Mouse (Mus musculus): ENCODE results near the gene Hcrt. TPM values are rescaled to one million over a fixed set of nuclear protein-coding genes. Genes with fewer than 3 reads are reported as not detected.
A peak's percentile ranks its signal among the peaks of the same experiment; 100 is the strongest.
"Not testable (repeated sequence)": the region's sequence is repeated elsewhere in the genome, so short reads cannot be mapped to it uniquely, and the experiment has no call there.

Hcrt gene
- not detected in 2 replicates for total RNA-seq (2017)

- ATAC-seq (ENCODE audit: extremely low read depth, insufficient number of reproducible peaks, low FRiP score, poor library complexity, severe bottlenecking), result no peak
These were observed at the start of gene Hcrt for GRCm38 (mm10) chr11:100762831-100763230. Hcrt (minus strand) TSS chr11:100762931.

GRCm38 (mm10) chr11:100811132-100811531 is 48.4 kb upstream of the Hcrt start:
- ATAC-seq (ENCODE audit: extremely low read depth, insufficient number of reproducible peaks, low FRiP score, poor library complexity, severe bottlenecking), result no peak

DNA sequence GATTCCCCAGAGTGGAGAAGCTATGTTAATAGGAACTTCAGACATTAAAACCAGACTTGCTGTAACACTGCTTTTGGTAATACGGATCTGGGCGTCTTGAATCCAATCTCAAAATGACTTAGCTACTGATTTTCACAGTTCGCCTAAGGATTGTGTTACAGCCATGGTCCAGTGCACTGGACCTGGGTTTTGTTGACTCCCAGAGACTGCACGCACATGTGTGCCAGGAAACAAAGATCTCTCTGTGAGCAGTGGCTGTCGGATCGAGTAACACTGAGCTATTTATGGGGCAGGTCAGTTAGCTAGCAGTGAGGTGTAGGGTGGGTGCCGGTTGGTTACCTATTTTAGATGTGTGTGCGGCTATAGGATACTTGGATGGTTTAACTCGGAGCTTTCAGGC is 47.8 kb upstream of the Hcrt start:
- no peak for ATAC-seq (ENCODE audit: extremely low read depth, insufficient number of reproducible peaks, low FRiP score, poor library complexity, severe bottlenecking)

DNA sequence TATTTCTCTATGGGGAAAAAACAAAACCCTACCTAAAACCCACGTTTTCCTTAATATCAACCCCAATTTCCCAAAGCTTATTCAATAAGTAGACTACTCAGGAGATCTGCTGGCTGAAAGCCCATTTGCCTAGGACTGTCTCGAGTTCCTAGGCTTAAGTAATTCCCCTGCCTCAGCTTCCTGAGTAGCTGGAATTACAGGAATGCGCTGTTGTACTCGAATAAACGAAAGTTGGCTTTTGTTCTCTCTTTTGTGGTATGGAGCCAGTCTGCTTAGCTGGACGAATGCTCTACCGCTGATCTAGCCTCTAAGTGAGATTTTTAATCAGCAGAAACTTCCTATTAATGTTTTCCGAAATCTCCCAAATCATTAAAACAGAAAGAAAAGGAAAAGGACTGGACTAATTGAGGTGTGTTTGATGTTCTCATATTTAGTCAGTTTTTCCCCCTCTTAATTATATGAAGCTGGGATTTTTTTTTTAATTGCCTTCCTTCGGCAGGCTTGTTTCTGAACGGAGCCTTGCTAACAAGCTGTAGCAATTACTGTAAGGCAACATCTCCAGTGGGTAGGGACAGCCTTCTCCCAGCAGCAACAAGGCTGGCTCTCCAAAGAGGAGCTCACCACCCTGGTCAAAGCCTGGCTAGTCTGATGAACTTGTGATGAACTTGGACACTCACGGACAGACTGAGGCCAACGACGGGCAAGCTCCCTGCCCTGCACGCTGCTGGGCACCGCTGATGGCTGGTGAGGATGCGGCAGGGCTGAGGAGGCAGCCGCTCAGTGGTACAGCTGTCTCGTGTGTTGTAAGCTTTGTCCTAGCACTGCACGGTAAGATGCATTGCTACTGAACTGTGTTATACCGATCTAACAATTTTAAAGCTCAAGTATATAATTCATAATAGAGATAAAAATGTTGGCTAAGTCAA is 43.9 kb upstream of the Hcrt start:
- ATAC-seq (ENCODE audit: extremely low read depth, insufficient number of reproducible peaks, low FRiP score, poor library complexity, severe bottlenecking), result no peak

DNA sequence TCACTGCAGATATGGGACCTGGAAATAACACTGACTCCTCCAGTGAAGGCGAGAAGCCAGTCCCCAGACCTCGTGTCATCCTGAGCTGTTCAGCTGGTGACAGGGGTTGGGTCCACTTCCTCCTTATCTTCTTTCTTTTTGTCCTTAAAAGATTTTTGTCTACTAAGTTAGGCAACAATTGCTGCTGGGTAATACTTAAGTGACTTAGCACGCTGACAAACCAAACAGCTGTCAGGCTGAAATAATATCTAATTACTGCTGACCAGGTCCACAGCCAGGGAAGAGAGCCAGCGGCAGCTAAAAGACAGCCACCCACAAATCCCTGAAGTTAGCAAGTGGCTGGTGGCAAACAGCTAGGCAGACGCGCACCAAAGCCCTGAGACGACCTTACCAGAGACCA is 42.8 kb upstream of the Hcrt start:
- ATAC-seq (ENCODE audit: extremely low read depth, insufficient number of reproducible peaks, low FRiP score, poor library complexity, severe bottlenecking), result no peak

DNA sequence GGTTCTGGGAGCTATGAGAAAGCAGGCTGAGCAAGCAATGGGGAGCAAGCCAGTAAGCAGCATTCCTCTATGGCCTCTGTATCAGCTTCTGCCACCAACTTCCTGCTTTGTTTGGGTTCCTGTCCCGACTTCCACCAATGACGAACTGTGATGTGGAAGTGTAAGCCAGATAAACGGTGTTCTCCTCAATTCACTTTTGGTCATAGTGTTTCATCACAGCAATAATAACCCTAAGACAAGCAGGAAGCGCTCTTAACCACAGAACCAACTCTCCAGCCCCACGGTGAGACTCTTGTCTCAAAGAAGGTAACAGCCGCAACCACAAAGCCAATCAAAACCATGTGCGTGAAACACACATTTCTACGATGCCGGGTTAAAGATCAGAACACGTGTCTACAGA is 41.7 kb upstream of the Hcrt start:
- peak; percentile 53 for ATAC-seq (ENCODE audit: extremely low read depth, insufficient number of reproducible peaks, low FRiP score, poor library complexity, severe bottlenecking)

DNA sequence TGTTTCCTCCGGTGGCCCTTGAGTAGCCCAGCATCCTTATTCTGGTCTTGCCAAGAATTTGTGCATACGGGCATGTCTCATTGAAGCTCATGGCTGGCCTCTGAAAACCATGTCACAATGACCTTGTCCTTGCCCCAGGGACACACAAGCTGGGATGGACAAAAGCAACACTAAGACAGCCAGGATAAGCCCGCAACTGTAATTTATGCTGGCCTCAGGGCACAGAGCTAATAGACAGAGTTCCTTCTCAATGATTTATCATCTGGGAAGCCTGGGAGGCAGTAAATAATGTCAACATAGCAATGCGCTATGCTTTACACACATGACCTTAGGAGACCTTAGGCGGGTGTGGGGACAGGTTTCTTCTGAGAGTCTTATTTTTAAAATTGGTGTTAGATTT is 36.7 kb upstream of the Hcrt start:
- no peak for ATAC-seq (ENCODE audit: extremely low read depth, insufficient number of reproducible peaks, low FRiP score, poor library complexity, severe bottlenecking)

GRCm38 (mm10) chr11:100796585-100796984 is 33.9 kb upstream of the Hcrt start:
- no peak for ATAC-seq (ENCODE audit: extremely low read depth, insufficient number of reproducible peaks, low FRiP score, poor library complexity, severe bottlenecking)

GRCm38 (mm10) chr11:100795386-100795785 is 32.7 kb upstream of the Hcrt start:
- no peak for ATAC-seq (ENCODE audit: extremely low read depth, insufficient number of reproducible peaks, low FRiP score, poor library complexity, severe bottlenecking)

DNA sequence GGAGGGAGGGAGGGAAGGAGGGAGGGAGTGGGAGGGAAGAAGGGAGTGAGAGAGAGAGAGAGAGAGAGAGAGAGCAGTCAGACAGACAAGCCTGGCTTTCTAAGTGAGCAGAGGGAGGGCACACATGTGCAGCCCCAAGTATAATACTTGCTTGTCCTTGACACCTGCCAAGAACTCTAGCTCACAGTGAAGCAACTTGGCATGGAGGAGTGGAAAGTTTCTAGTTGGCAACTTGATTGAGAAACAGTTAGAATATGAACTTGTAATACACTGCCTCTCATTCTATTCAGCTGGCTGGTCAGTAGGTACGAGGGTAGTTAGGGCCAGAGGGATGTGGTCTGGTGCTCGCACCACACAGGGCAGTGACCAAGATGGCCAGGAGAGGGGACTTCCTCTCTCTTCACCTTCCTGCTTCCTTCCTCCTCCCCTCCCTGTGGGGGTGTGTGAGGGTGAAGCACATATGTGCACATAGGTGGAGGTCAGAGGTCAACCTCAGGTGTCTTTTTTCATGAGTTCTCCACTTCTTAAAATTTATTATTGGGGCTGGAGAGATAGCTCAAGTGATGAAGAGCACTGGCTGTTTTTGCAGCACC is 28.8 kb upstream of the Hcrt start:
- ATAC-seq (ENCODE audit: extremely low read depth, insufficient number of reproducible peaks, low FRiP score, poor library complexity, severe bottlenecking), result peak; percentile 23; the same call in 1 of the 2 replicates

DNA sequence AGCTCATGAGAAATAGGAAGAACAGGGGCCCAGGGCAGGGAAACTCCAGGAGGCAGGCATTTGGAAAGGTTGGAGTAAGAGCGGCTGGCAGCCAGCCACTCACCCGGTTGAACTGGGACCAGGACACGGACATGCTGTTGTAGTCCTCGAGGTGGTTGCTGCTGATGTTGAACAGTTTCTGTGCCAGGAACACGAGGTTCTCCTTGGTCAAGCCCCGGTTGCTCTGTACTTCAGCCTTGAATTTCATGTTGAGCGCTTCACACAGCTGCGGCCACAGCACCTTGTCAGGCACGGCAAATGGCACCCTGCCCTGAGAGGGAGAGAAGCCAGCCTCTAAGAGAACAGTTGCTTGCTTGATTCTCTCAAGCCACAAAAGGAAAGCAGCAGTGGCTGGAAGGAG is 27.9 kb upstream of the Hcrt start:
- not testable (repeated sequence) for ATAC-seq (ENCODE audit: extremely low read depth, insufficient number of reproducible peaks, low FRiP score, poor library complexity, severe bottlenecking)

GRCm38 (mm10) chr11:100789702-100790101 is 27.0 kb upstream of the Hcrt start:
- ATAC-seq (ENCODE audit: extremely low read depth, insufficient number of reproducible peaks, low FRiP score, poor library complexity, severe bottlenecking), result no peak

DNA sequence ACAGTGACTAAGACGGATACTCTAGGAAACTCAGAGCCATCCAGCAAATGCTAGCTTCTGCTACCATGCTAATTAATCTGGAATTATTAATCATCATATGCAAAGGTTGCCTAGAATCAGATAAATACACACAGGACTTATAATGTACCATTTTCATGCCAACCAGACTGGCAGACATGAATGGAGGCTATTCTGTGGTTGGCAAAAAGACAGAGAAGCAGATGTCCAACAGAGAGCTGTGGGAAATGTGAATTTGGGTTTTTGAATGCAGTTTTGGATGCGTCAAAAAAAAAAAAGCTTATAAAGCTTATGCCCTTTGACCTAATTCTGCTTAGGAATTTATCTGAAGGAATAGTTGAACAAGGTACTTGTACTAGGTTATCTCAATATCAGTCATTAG is 23.0 kb upstream of the Hcrt start:
- ATAC-seq (ENCODE audit: extremely low read depth, insufficient number of reproducible peaks, low FRiP score, poor library complexity, severe bottlenecking), result no peak

GRCm38 (mm10) chr11:100784286-100784685 is 21.6 kb upstream of the Hcrt start:
- ATAC-seq (ENCODE audit: extremely low read depth, insufficient number of reproducible peaks, low FRiP score, poor library complexity, severe bottlenecking), result no peak

DNA sequence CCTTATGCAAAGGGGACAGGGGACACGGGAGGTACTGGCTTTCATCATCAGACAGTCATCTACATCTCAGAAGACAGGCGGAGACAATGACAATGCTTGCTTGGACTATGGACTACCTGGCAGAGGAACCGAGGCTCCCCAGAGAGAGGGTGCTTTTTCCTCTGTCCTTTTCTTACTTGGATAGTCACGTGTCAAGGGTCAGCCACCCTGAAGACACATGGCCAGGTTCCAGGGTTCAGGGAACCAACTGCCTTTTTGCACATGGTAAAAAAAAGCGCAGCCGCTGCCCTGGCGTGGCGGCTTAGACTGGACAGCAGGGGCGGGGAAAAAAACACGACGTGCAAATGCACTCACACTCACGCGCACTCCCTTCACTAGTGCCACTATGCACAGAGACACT is 19.8 kb upstream of the Hcrt start:
- no peak for ATAC-seq (ENCODE audit: extremely low read depth, insufficient number of reproducible peaks, low FRiP score, poor library complexity, severe bottlenecking)

DNA sequence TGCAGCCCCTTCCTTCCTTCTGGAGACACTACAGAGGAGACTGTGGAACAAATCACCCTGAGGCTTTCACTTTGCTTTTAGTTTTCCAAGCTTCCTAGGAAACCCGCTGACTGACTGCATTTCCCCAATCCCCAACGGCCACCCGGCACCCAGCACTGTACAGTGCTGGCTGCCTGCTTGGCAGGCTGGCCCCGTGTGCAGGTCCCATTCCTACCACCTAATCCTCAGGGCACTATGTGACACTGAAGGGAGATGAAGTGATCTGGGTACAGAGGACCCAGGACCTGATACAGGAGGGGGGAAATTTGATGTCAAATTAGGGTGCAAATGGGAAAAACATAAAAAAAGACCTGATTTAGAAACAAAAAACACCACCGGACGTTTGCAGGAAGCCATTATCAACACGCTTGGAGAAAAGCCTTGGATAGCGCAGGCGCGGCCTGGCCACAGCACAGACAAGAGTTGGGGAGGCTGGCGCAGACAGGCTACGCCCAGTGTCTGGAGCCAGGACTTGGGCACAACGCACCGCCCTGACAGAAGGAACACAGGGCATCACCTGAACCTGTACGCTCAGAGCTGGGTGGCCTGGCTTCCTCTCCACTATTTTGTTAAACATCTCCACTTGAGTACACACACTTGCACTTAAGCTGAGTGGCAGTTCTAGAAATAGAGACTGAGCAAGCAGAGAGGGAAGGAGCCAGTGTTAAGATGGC is 19.2 kb upstream of the Hcrt start:
- no peak for ATAC-seq (ENCODE audit: extremely low read depth, insufficient number of reproducible peaks, low FRiP score, poor library complexity, severe bottlenecking)

DNA sequence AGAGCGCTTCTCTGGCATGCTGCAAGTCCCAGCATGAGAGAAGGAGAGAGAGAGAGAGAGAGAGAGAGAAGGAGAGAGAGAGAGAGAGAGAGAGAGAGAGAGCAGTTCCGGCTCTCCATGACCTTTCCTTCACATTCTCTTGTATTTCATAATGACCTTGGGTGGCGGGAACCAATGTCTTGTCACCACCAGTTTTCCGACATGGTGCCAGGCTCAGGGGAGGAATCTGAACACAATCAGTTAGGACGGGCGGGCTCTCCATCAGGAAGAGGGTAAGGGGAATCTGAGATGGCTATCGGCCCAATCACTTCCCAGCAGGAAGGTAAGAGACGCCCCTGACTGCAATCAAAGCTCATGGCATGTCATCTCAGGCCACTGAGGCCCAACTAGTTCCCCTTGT is 17.5 kb upstream of the Hcrt start:
- no peak for ATAC-seq (ENCODE audit: extremely low read depth, insufficient number of reproducible peaks, low FRiP score, poor library complexity, severe bottlenecking)

GRCm38 (mm10) chr11:100778069-100778468 is 15.3 kb upstream of the Hcrt start:
- no peak for ATAC-seq (ENCODE audit: extremely low read depth, insufficient number of reproducible peaks, low FRiP score, poor library complexity, severe bottlenecking)

DNA sequence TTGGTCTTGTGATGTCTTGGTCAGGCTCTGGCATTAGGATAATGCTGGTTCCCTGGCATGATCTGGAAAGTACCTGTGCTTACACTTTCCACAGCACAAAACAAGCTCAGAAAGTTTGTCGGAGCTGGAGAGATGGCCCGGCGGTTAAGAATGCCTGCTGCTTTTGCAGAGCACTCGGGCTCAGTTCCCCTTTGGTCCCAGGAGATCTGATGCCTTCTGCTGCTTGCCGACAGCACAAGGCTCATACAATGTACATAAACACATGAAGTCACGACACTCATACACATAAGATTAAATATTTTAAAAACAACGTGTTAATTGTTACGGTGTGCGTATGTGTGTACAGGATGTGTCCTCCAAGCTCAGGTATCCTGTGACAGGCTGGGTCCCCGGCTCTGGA is 13.2 kb upstream of the Hcrt start:
- ATAC-seq (ENCODE audit: extremely low read depth, insufficient number of reproducible peaks, low FRiP score, poor library complexity, severe bottlenecking), result peak; percentile 64; the same call in 1 of the 2 replicates

DNA sequence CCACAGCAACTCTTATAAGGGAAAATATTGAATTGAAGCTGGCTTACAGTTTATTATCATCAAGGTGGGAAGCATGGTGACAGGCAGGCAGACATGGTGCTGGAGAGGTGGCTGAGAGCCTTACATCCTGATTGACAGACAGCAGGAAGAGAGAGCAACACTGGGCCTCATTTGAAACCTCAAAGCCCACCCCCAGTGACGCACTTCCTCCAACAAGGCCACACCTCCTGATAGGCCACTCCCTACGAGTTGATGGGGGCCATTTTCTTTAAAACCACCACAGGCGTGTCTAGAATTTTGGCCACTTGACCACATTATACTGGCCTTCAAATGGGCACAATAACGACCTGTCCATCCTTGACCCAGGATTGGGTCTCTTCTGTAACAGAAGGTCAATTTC is 11.5 kb upstream of the Hcrt start:
- ATAC-seq (ENCODE audit: extremely low read depth, insufficient number of reproducible peaks, low FRiP score, poor library complexity, severe bottlenecking), result no peak

All from neutrophil, adult 5-6 weeks (primary cell).